Mouse (Mus musculus) ES-E14 (cell line): Measurements from ENCODE around the gene Fli1. TPM values are rescaled to one million over a fixed set of nuclear protein-coding genes. Genes with fewer than 3 reads are reported as not detected.

Source experiments
- DNase-seq: peaks from one replicate; pipeline ENCODE4 v3.0.0-alpha.2; 2013; ENCODE audit warnings: low read depth, low spot score
- H3K27ac ChIP-seq: 2 replicates; pipeline ENCODE4 v1.5.1; 2012; ENCODE audit warnings: low read depth, mild to moderate bottlenecking, low read length, moderate library complexity, mixed read lengths; ENCODE audit not compliant: poor library complexity, insufficient read depth, severe bottlenecking
- H3K36me3 ChIP-seq: 2 replicates; pipeline ENCODE4 v1.6.1; 2012; ENCODE audit warnings: mild to moderate bottlenecking, low read length, moderate library complexity, mixed read lengths; ENCODE audit not compliant: control insufficient read depth, poor library complexity, insufficient read depth, severe bottlenecking
- H3K4me1 ChIP-seq, 2 experiments: fragments of 150-350 bp in 1 of 2; sonication (generic) in 1 of 2; 2 replicates each; pipeline ENCODE4 v1.6.1; 2012; ENCODE audit warnings: low read length in 2 of 2, mild to moderate bottlenecking in 1 of 2, mixed read lengths in 1 of 2; ENCODE audit not compliant: control insufficient read depth in 2 of 2, insufficient read depth in 2 of 2, poor library complexity in 1 of 2
- H3K4me3 ChIP-seq, 2 experiments: fragments of 150-350 bp in 1 of 2; sonication (generic) in 1 of 2; 2 replicates each; pipeline ENCODE4 v1.5.1; 2012; ENCODE audit warnings: low read length in 2 of 2, low read depth in 1 of 2, mild to moderate bottlenecking in 1 of 2, mixed read lengths in 1 of 2; ENCODE audit not compliant: insufficient read depth in 1 of 2, poor library complexity in 1 of 2, severe bottlenecking in 1 of 2
- H3K9ac ChIP-seq: 2 replicates; pipeline ENCODE4 v1.6.1; 2012; ENCODE audit warnings: low read depth, mild to moderate bottlenecking, low read length, mixed read lengths; ENCODE audit not compliant: poor library complexity, insufficient read depth, severe bottlenecking
- H3K9me3 ChIP-seq: fragments of 150-350 bp; sonication (generic); 2 replicates; pipeline ENCODE4 v1.6.1; 2012; ENCODE audit warnings: low read depth, mild to moderate bottlenecking, low read length; ENCODE audit not compliant: control insufficient read depth, insufficient read depth
- CHD2 ChIP-seq: IDR thresholded peaks from 2 replicates; pipeline ENCODE4 v1.6.1; 2014; ENCODE audit warnings: mild to moderate bottlenecking, low read depth, low read length, inconsistent platforms
- HCFC1 ChIP-seq: IDR thresholded peaks from 2 replicates; pipeline ENCODE4 v1.6.1; 2012; ENCODE audit warnings: low read length, inconsistent platforms, borderline replicate concordance; ENCODE audit not compliant: insufficient read depth
- MAFK ChIP-seq: IDR thresholded peaks from 2 replicates; pipeline ENCODE4 v1.6.1; 2014; ENCODE audit warnings: mild to moderate bottlenecking, low read depth, low read length, inconsistent platforms; ENCODE audit not compliant: insufficient read depth
- ZC3H11A ChIP-seq: IDR thresholded peaks from 2 replicates; pipeline ENCODE4 v1.6.1; 2012; ENCODE audit warnings: low read depth, mild to moderate bottlenecking, inconsistent platforms, low read length, borderline replicate concordance
- ZNF384 ChIP-seq: IDR thresholded peaks from 2 replicates; pipeline ENCODE4 v1.6.1; 2012; ENCODE audit warnings: low read depth, low read length, inconsistent platforms
- in situ Hi-C, 2 experiments: fragments of 600-800 bp; cut with MboI; formaldehyde crosslinking; loops; one replicate each; pipeline ENCODE4 v1.15.1; 2025; ENCODE audit warnings: low sequenced_read_pairs in 2 of 2, inconsistent platforms in 1 of 2; ENCODE audit not compliant: unreplicated experiment in 2 of 2
- total RNA-seq: library from RNA; depleted of rRNA; stranded (reverse); fragments of 300-350 nt; gene quantifications from 2 replicates; pipeline ENCODE4 v1.2.3, GENCODE M21; 2012

The Fli1 gene
- total RNA-seq, 1 experiment: 0.40 TPM

- H3K36me3 ChIP-seq: no peaks in the 10 kb centered on the region
- in situ Hi-C loops: no loop called here
- H3K9me3 ChIP-seq: no peaks in the 10 kb centered on the region
- no peak overlapping the region for H3K9ac ChIP-seq
- no peak overlapping the region for H3K4me3 ChIP-seq
- no peak overlapping the region for H3K27ac ChIP-seq
- TF ChIP-seq CHD2 (no peak), MAFK (no peak), ZNF384 (no peak), ZC3H11A (no peak), HCFC1 (no peak)
- H3K4me1 ChIP-seq: no peaks in the 10 kb centered on the region
- no peak for DNase-seq
Observed at GRCm38 (mm10) chr9:32556313-32556712, 13.7 kb upstream of the Fli1 start.

- H3K4me3 ChIP-seq: no peak overlapping the region
- no peak overlapping the region for H3K9ac ChIP-seq
- no peaks in the 10 kb centered on the region for H3K9me3 ChIP-seq
- DNase-seq: no peak
- in situ Hi-C loops: no loop called here
- no peaks in the 10 kb centered on the region for H3K4me1 ChIP-seq
- no peak overlapping the region for H3K27ac ChIP-seq
- H3K36me3 ChIP-seq: no peaks in the 10 kb centered on the region
- no peak for TF ChIP-seq ZNF384
- no peak for TF ChIP-seq ZC3H11A
- TF ChIP-seq MAFK: no peak
- no peak for TF ChIP-seq HCFC1
- TF ChIP-seq CHD2: no peak
Observed at GRCm38 (mm10) chr9:32555279-32555678, 12.6 kb upstream of the Fli1 start.

- no peaks in the 10 kb centered on the region for H3K9me3 ChIP-seq
- H3K4me1 ChIP-seq: no peaks in the 10 kb centered on the region
- H3K27ac ChIP-seq: no peak overlapping the region
- H3K36me3 ChIP-seq: no peaks in the 10 kb centered on the region
- H3K9ac ChIP-seq: no peak overlapping the region
- DNase-seq: no peak
- TF ChIP-seq ZNF384 (no peak), ZC3H11A (no peak), MAFK (no peak), CHD2 (no peak), HCFC1 (no peak)
- in situ Hi-C loops: no loop called here
- H3K4me3 ChIP-seq: no peak overlapping the region
Observed at GRCm38 (mm10) chr9:32550541-32550940, 7.9 kb upstream of the Fli1 start.

- no peak overlapping the region for H3K27ac ChIP-seq
- H3K9me3 ChIP-seq: no peaks in the 10 kb centered on the region
- in situ Hi-C loops: loop anchor here (25.0 kb wide), 2 partner anchors 637 to 1938 kb away; partner anchors contain the start of genes Barx2 (in 1 of the 2) and Kirrel3 (in 1 of the 2)
- H3K9ac ChIP-seq: no peak overlapping the region
- TF ChIP-seq ZNF384 (no peak), MAFK (no peak), HCFC1 (no peak), CHD2 (no peak), ZC3H11A (no peak)
- H3K4me3 ChIP-seq: no peak overlapping the region
- H3K36me3 ChIP-seq: no peaks in the 10 kb centered on the region
- no peak for DNase-seq
- H3K4me1 ChIP-seq: peaks cover 0 to 1% of the 10 kb centered on the region in 2 experiments; a peak in 1 of 4 replicates
Observed at GRCm38 (mm10) chr9:32549462-32550384, 7.1 kb upstream of the Fli1 start.
